Mouse (Mus musculus): ENCODE data around the gene Zfp704.

DNA sequence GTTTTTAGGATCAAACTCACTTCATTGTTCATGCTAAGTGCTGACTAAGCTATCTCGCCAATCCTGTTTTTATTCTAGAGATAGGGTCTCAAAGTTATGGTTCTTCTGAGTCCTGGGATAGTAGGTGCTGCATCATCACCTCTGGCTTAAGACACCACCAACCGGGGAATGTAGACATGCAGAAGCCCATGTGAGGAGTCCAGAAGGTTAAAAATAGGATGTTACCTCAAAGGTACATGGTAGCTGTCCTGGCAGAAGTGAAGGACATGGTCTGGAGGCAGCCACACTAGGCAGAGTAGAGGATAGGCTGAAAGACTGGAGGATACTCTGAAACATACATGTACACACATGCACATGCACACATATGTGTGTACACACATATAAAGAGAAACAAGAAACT is 65.5 kb downstream of the Zfp704 start:
- no peak for TF ChIP-seq CTCF (IDR thresholded peaks at IDR 0.05; ENCODE audit: insufficient read depth, low read length)
- TF ChIP-seq POLR2A (IDR thresholded peaks at IDR 0.05; ENCODE audit: borderline replicate concordance, extremely low read depth, low read depth, low read length) = no peak
